Mouse (Mus musculus) heart, adult 2 months (tissue): ENCODE results near the gene Exph5. TPM values are rescaled to one million over a fixed set of nuclear protein-coding genes. Genes with fewer than 3 reads are reported as not detected.
A peak's percentile ranks its signal among the peaks of the same experiment; 100 is the strongest.

Source experiments
- DNase-seq, 2 experiments: peaks; one replicate each; pipeline ENCODE4 v3.0.0; 2021
- H3K27ac ChIP-seq: fragments of 200-600 bp; 2 replicates; pipeline ENCODE4 v1.8.1; 2022
- H3K27me3 ChIP-seq: fragments of 200-500 bp; 2 replicates; pipeline ENCODE4 v1.6.1; 2012; ENCODE audit warnings: mild to moderate bottlenecking, low read length, inconsistent platforms, mixed read lengths; ENCODE audit not compliant: control insufficient read depth, insufficient read depth
- H3K36me3 ChIP-seq: fragments of 200-500 bp; 2 replicates; pipeline ENCODE4 v1.6.1; 2012; ENCODE audit warnings: low read length, inconsistent platforms; ENCODE audit not compliant: control insufficient read depth, insufficient read depth
- H3K4me1 ChIP-seq: fragments of 200-500 bp; 2 replicates; pipeline ENCODE4 v1.6.1; 2011; ENCODE audit warnings: low read length; ENCODE audit not compliant: control insufficient read depth, insufficient read depth
- H3K4me3 ChIP-seq: fragments of 200-600 bp; 2 replicates; pipeline ENCODE4 v1.8.1; 2022
- H3K79me2 ChIP-seq: fragments of 200-500 bp; replicated peaks from 2 replicates; pipeline ENCODE4 v1.6.1; 2012; ENCODE audit warnings: mild to moderate bottlenecking, inconsistent platforms, low read length, moderate library complexity, mixed read lengths; ENCODE audit not compliant: control insufficient read depth, insufficient read depth
- H3K9ac ChIP-seq: fragments of 200-500 bp; 2 replicates; pipeline ENCODE4 v1.6.1; 2012; ENCODE audit warnings: low read depth, mild to moderate bottlenecking, control low read depth, inconsistent platforms, low read length, mixed read lengths
- CTCF ChIP-seq: fragments of 200-600 bp; IDR thresholded peaks from 2 replicates; pipeline ENCODE4 v1.8.1; 2022; ENCODE audit warnings: antibody characterized with exemption, mild to moderate bottlenecking, moderate library complexity
- EP300 ChIP-seq: fragments of 200-500 bp; IDR thresholded peaks from 2 replicates; pipeline ENCODE4 v1.6.1; 2011; ENCODE audit warnings: low read depth, low read length, control low read depth; ENCODE audit not compliant: insufficient read depth
- POLR2A ChIP-seq: fragments of 200-500 bp; IDR thresholded peaks from 2 replicates; pipeline ENCODE4 v1.6.1; 2011; ENCODE audit warnings: mild to moderate bottlenecking, low read depth, low read length, control low read depth; ENCODE audit not compliant: insufficient read depth
- WGBS: fragments of 180-500 bp; shearing (Covaris S2); methylation state at CpG from one replicate; pipeline ENCODE4 v1.1.7; 2018; 5-methylcytosine and 5-hydroxymethylcytosine counted together
- intact Hi-C: fragments of 180-260 bp; cut with DNase I; formaldehyde crosslinking; loops from one replicate; pipeline ENCODE4 v1.15.1; 2025
- polyA plus RNA-seq: library from polyadenylated mRNA; depleted of rRNA; stranded (reverse); fragments of >200 nt; gene quantifications from 2 replicates; pipeline ENCODE4 v1.2.3, GENCODE M21; 2012
- total RNA-seq, 2 experiments: library from RNA; stranded (reverse); gene quantifications; 2 replicates each; pipeline ENCODE4 v1.2.3; 2021

The Exph5 gene
- total and polyA plus RNA-seq, 3 experiments, result 0.14 to 0.37 (median 0.18) TPM

GRCm38 (mm10) chr9:53401146-53401545 is 99.7 kb downstream of the Exph5 start:
- H3K27me3 ChIP-seq, result no peaks in the 10 kb centered on the region

GRCm38 (mm10) chr9:53402291-53402711 is 100.8 kb downstream of the Exph5 start, which contains the start of gene 4930550C14Rik:
4930550C14Rik (plus strand) TSS chr9:53402325.
- peak; percentile 35 to 39 for DNase-seq
- Histone ChIP-seq H3K27me3 (no peaks in the 10 kb centered on the region), H3K4me1 (peaks cover 1% of the 10 kb centered on the region; the same call in 1 of the 2 replicates), H3K27ac (peak within 1 kb of the TSS; percentile 5; the same call in 1 of the 2 replicates), H3K79me2 (no peaks in the 10 kb centered on the region), H3K36me3 (no peaks in the 10 kb centered on the region), H3K9ac (0 out of 2 replicates have a peak within 1 kb of the TSS, but pooled peaks have one; percentile 0), H3K4me3 (peak within 1 kb of the TSS; percentile 18)
- TF ChIP-seq EP300 (no peak), CTCF (no peak)
- intact Hi-C loops, result no loop called here
- 12% methylated on average over 11 of the region's 11 CpGs for WGBS

More at GRCm38 (mm10) chr9:53401146-53401545, 99.7 kb downstream of the Exph5 start:
- H3K79me2 ChIP-seq, result no peaks in the 10 kb centered on the region
- peaks cover 1% of the 10 kb centered on the region; the same call in 1 of the 2 replicates for H3K4me1 ChIP-seq
- DNase-seq, result no peak
- H3K36me3 ChIP-seq, result no peaks in the 10 kb centered on the region
- 87% methylated on average over 8 of the region's 8 CpGs for WGBS
- intact Hi-C loops, result no loop called here
- H3K9ac ChIP-seq, result no peak overlapping the region
- no peak overlapping the region for H3K4me3 ChIP-seq
- H3K27ac ChIP-seq, result no peak overlapping the region
- no peak for TF ChIP-seq POLR2A
- no peak for TF ChIP-seq CTCF
- no peak for TF ChIP-seq EP300

GRCm38 (mm10) chr9:53402991-53403390 is 101.5 kb downstream of the Exph5 start:
- intact Hi-C loops, result no loop called here
- Histone ChIP-seq H3K27ac (no peak overlapping the region), H3K79me2 (no peaks in the 10 kb centered on the region), H3K36me3 (no peaks in the 10 kb centered on the region), H3K27me3 (no peaks in the 10 kb centered on the region), H3K4me1 (peaks cover 1% of the 10 kb centered on the region; the same call in 1 of the 2 replicates), H3K9ac (no peak overlapping the region), H3K4me3 (no peak overlapping the region)
- 84% methylated on average over 8 of the region's 8 CpGs for WGBS
- DNase-seq, result no peak
- TF ChIP-seq POLR2A (no peak), EP300 (no peak), CTCF (no peak)

- peaks cover 1% of the 10 kb centered on the region; the same call in 1 of the 2 replicates for H3K4me1 ChIP-seq
- no peaks in the 10 kb centered on the region for H3K79me2 ChIP-seq
- no peaks in the 10 kb centered on the region for H3K27me3 ChIP-seq
- no peaks in the 10 kb centered on the region for H3K36me3 ChIP-seq
- H3K27ac ChIP-seq, result no peak overlapping the region
- WGBS, result 69% methylated on average over 6 of the region's 6 CpGs
- no peak overlapping the region for H3K9ac ChIP-seq
- TF ChIP-seq POLR2A (no peak), CTCF (no peak), EP300 (no peak)
- no peak overlapping the region for H3K4me3 ChIP-seq
- intact Hi-C loops, result no loop called here
- DNase-seq, result no peak
Measured at GRCm38 (mm10) chr9:53404050-53404752, 102.7 kb downstream of the Exph5 start.

GRCm38 (mm10) chr9:53404753-53405722 is 103.6 kb downstream of the Exph5 start:
- Histone ChIP-seq H3K4me3 (peak overlapping the region; percentile 20; the same call in 1 of the 2 replicates), H3K9ac (peak overlapping the region; percentile 35), H3K27ac (0 out of 2 replicates have a peak overlapping the region, but pooled peaks have one; percentile 31), H3K4me1 (peaks cover 1% of the 10 kb centered on the region; the same call in 1 of the 2 replicates), H3K79me2 (no peaks in the 10 kb centered on the region), H3K27me3 (no peaks in the 10 kb centered on the region), H3K36me3 (no peaks in the 10 kb centered on the region)
- peak; percentile 67 to 77 for DNase-seq
- 0 out of 2 replicates have a peak, but pooled peaks have one; percentile 19 for TF ChIP-seq EP300
- TF ChIP-seq CTCF, result no peak
- peak; percentile 53; the same call in 1 of the 2 replicates for TF ChIP-seq POLR2A
- 30% methylated on average over 21 of the region's 21 CpGs for WGBS
- intact Hi-C loops, result no loop called here
